Mouse (Mus musculus) forebrain, postnatal 0 days (tissue): ENCODE data around the gene Znhit6. TPM values are rescaled to one million over a fixed set of nuclear protein-coding genes. Genes with fewer than 3 reads are reported as not detected.

Source experiments
- ATAC-seq: fragments of 200-750 bp; cut with Nextera tagmentation; 2 replicates; pipeline ENCODE4 v1.8.0; 2017; ENCODE audit warnings: mild to moderate bottlenecking, moderate library complexity
- DNase-seq: peaks from one replicate; pipeline ENCODE4 v3.0.0-alpha.2; 2015
- H3K27ac ChIP-seq: fragments of 300-500 bp; sonication (generic); 2 replicates; pipeline ENCODE4 v1.5.1; 2014; ENCODE audit warnings: low read depth, mild to moderate bottlenecking, antibody characterized with exemption, low read length, moderate library complexity, mixed read lengths
- H3K27me3 ChIP-seq: fragments of 300-500 bp; sonication (generic); 2 replicates; pipeline ENCODE4 v1.6.1; 2014; ENCODE audit warnings: mild to moderate bottlenecking, low read length, mixed read lengths; ENCODE audit not compliant: insufficient read depth
- H3K36me3 ChIP-seq: fragments of 300-500 bp; sonication (generic); 2 replicates; pipeline ENCODE4 v1.6.1; 2014; ENCODE audit warnings: mild to moderate bottlenecking, moderate library complexity; ENCODE audit not compliant: insufficient read depth
- H3K4me1 ChIP-seq: fragments of 300-500 bp; sonication (generic); 2 replicates; pipeline ENCODE4 v1.6.1; 2014; ENCODE audit warnings: antibody characterized with exemption; ENCODE audit not compliant: insufficient read depth
- H3K4me2 ChIP-seq: fragments of 300-500 bp; sonication (generic); 2 replicates; pipeline ENCODE4 v1.6.1; 2014; ENCODE audit warnings: low read depth, mild to moderate bottlenecking, moderate library complexity
- H3K4me3 ChIP-seq: fragments of 300-500 bp; sonication (generic); 2 replicates; pipeline ENCODE4 v1.5.1; 2014; ENCODE audit warnings: low read depth, low read length, mixed read lengths
- H3K9ac ChIP-seq: fragments of 300-500 bp; sonication (generic); 2 replicates; pipeline ENCODE4 v1.6.1; 2014; ENCODE audit warnings: mild to moderate bottlenecking
- H3K9me3 ChIP-seq: fragments of 300-500 bp; sonication (generic); 2 replicates; pipeline ENCODE4 v1.6.1; 2016; ENCODE audit warnings: low read length
- CTCF ChIP-seq: sonication (generic); IDR thresholded peaks from 2 replicates; pipeline ENCODE4 v1.5.1; 2016; ENCODE audit warnings: antibody characterized with exemption, control low read depth, low read depth
- WGBS: fragments of 180-500 bp; shearing (Covaris S2); extraction: QIAGEN DNeasy Blood & Tissue Kit; methylation state at CpG from one replicate; pipeline ENCODE4 v1.1.7; 2014; 5-methylcytosine and 5-hydroxymethylcytosine counted together
- polyA plus RNA-seq: library from polyadenylated mRNA; unstranded; fragments of >200 nt; fragmentation: Nextera tagmentation; extraction: Ambion mirVana; gene quantifications from 2 replicates; pipeline ENCODE4 v1.2.1, GENCODE M21; 2015
- total RNA-seq: library from RNA; depleted of rRNA; stranded (reverse); fragments of >200 nt; gene quantifications from 2 replicates; pipeline ENCODE4 v1.2.3, GENCODE M21; 2014

Znhit6 gene
- total and polyA plus RNA-seq, 2 experiments from 2014 or later, result 15.8 to 32.6 TPM

DNA sequence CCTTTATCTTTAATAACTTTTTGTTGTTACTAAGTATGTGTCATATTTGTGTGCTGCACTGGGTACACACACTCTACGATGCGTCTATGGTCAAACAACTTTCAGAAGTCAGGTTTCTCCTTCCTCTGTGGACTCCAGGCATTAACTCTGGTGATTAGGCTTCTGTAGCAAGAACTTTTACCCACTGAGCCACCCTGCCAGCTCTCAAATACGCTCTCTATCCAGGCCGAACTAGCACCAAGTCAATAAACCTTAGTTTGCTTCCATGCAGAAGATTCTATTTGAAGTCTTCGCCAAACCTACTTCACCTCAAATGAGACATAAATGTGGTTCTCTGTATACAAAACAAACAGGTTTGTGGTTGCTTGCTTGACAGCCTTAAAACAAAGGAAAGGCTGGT, 16.3 kb upstream of the Znhit6 start:
- TF ChIP-seq CTCF, result no peak
- Histone ChIP-seq H3K4me3 (no peak overlapping the region), H3K36me3 (no peaks in the 10 kb centered on the region), H3K4me2 (no peak overlapping the region), H3K4me1 (no peaks in the 10 kb centered on the region), H3K27ac (no peak overlapping the region), H3K27me3 (no peaks in the 10 kb centered on the region), H3K9me3 (no peaks in the 10 kb centered on the region), H3K9ac (no peak overlapping the region)
- WGBS, result 94% methylated on average over 5 of the region's 5 CpGs
- ATAC-seq, result no peak
- DNase-seq, result no peak

DNA sequence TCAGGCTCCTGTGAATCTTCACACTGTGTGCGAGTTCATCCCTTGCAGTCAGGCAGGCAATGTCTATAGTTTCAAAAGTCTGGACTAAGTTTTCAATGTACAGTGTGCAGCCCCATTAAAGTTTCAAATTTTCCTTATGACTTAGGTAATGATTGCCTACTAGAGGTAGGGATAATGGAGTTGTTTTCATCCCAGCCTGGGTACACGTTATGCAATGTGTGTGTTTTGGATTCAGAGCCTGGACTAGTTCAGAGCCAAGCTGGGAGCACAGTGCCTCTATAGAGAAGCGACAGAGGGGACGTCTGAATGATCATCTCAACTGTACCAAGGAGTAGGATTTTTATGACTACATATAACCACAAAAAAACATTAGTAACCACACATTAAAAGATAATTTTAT, 15.9 kb upstream of the Znhit6 start:
- no peak for TF ChIP-seq CTCF
- no peak overlapping the region for H3K9ac ChIP-seq
- WGBS, result 84% methylated on average over 4 of the region's 4 CpGs
- no peak overlapping the region for H3K27ac ChIP-seq
- no peak overlapping the region for H3K4me2 ChIP-seq
- no peak for DNase-seq
- no peaks in the 10 kb centered on the region for H3K9me3 ChIP-seq
- H3K36me3 ChIP-seq, result no peaks in the 10 kb centered on the region
- H3K4me3 ChIP-seq, result no peak overlapping the region
- no peaks in the 10 kb centered on the region for H3K4me1 ChIP-seq
- H3K27me3 ChIP-seq, result no peaks in the 10 kb centered on the region
- no peak for ATAC-seq

DNA sequence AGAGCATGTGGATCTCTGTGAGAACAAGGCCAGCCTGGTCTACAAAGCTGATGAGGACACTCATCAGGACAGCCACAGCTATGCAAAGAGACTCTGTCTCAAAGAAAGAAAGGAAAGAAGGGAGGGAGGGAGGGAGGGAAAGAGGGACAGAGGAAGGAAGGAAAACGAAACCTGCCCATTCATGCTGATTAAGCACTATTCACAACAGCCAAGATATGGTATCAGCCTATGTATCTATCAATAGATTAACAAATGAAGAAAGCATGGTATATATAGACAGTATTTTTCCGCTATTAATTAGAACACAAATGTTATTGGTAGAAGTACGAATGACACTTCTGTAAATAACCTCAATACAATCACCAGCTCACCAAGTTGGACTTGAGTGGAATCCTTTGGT, 1.5 kb upstream of the Znhit6 start:
- H3K4me1 ChIP-seq, result peaks cover 9% of the 10 kb centered on the region
- no peak overlapping the region for H3K4me2 ChIP-seq
- ATAC-seq (no peak), DNase-seq (no peak)
- H3K27ac ChIP-seq, result no peak overlapping the region
- H3K4me3 ChIP-seq, result no peak overlapping the region
- 89% methylated on average over 3 of the region's 3 CpGs for WGBS
- no peaks in the 10 kb centered on the region for H3K9me3 ChIP-seq
- peaks cover 11% of the 10 kb centered on the region for H3K36me3 ChIP-seq
- no peak for TF ChIP-seq CTCF
- H3K9ac ChIP-seq, result no peak overlapping the region
- no peaks in the 10 kb centered on the region for H3K27me3 ChIP-seq

DNA sequence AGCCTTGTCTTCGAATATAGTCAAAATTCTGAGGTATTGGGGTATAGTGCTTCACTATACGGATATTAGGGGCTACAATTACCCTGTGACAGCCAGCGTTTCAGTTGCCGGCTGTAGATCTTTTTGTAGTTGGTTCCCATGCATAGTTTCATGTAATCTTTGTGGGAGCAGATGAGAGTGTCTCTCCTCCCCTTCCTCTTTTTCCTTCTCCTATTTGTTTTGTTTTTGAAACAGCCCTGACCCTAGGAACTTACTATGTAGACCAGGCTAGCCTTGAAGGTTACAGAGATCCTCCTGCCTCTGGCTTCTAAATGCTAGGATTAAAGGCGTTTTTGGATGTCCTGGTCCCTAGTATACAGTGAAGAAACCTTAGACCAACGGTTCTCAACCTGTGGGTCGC, 665 bp upstream of the Znhit6 start:
- Histone ChIP-seq H3K4me1 (peaks cover 9% of the 10 kb centered on the region), H3K4me3 (no peak overlapping the region), H3K36me3 (peaks cover 11% of the 10 kb centered on the region), H3K27me3 (no peaks in the 10 kb centered on the region), H3K9ac (no peak overlapping the region), H3K4me2 (no peak overlapping the region; the same call in 1 of the 2 replicates), H3K27ac (no peak overlapping the region), H3K9me3 (no peaks in the 10 kb centered on the region)
- no peak for DNase-seq
- no peak for ATAC-seq
- no peak for TF ChIP-seq CTCF
- WGBS, result 89% methylated on average over 7 of the region's 7 CpGs

DNA sequence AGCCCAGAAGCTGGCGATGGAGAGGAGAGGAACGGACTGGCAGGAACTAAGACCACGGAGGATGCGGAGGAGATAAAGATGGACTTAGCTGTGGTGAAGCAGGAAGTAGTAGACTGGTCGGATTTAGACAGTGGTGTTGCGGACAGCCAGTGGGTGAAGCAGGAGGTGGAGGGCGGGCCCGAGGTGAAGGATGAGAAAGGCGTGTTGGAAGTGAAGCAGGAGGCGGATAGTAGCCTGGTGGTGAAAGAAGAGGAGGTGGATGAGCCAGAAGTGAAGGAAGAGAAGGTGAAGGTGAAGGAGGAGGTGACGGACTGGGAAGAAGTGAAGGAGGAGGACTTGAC, 447 bp downstream of the Znhit6 start:
- peak overlapping the region; percentile 82 for H3K4me2 ChIP-seq
- H3K27ac ChIP-seq, result peak overlapping the region; percentile 68
- ATAC-seq (no peak), DNase-seq (no peak)
- peaks cover 9% of the 10 kb centered on the region for H3K4me1 ChIP-seq
- under 1% methylated on average over 11 of the region's 11 CpGs for WGBS
- peak overlapping the region; percentile 65 for H3K4me3 ChIP-seq
- TF ChIP-seq CTCF, result no peak
- no peaks in the 10 kb centered on the region for H3K27me3 ChIP-seq
- no peaks in the 10 kb centered on the region for H3K9me3 ChIP-seq
- H3K9ac ChIP-seq, result peak overlapping the region; percentile 71
- peaks cover 11% of the 10 kb centered on the region for H3K36me3 ChIP-seq

DNA sequence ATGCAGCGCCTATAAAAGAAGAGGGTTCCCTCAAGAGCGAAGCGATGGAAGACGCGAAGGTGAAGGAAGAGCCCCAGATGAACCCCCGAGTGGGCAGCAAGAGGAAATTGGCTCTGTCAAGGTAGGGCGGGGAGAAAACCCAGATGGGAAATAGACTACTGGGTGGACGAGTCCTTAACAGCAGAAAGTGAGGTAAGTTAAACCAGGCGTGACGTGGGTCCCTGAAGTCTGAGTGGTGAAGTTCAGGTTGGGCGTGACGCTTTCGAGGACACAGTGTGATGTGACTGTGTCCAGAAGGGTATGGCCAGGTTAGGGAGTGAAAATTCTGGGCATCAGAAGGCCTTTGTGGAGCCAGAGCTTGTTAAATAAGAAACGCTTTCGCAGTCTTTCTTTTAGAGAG, 871 bp downstream of the Znhit6 start:
- Histone ChIP-seq H3K4me2 (peak overlapping the region; percentile 82), H3K4me1 (peaks cover 9% of the 10 kb centered on the region), H3K9ac (peak overlapping the region; percentile 71), H3K4me3 (peak overlapping the region; percentile 65), H3K9me3 (no peaks in the 10 kb centered on the region), H3K27ac (0 out of 2 replicates have a peak overlapping the region, but pooled peaks have one; percentile 68), H3K36me3 (peaks cover 11% of the 10 kb centered on the region), H3K27me3 (no peaks in the 10 kb centered on the region)
- DNase-seq (peak; percentile 7), ATAC-seq (no peak)
- TF ChIP-seq CTCF, result no peak
- WGBS, result 32% methylated on average over 15 of the region's 15 CpGs

DNA sequence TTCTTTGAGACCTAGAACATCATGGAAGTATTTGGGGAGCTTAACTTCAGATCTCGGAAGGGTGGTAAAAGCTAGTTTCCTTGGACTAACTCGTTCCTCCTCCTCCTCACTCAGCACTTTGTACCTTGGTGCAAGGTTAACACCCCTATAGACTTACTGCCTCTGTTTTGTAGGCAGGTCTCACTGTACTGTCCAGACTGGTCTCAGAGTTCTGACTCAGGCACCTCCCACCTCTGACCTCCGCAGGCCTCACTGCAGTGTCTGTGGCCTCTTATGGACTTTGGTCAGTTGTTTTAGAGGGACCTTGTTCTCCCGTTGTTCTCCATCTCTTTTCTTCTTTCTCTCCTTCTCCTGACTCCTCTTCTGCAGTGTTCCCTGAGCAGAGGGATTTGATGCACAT, 7.0 kb downstream of the Znhit6 start:
- H3K27ac ChIP-seq, result no peak overlapping the region
- WGBS, result 88% methylated on average over 4 of the region's 4 CpGs
- no peaks in the 10 kb centered on the region for H3K27me3 ChIP-seq
- no peak overlapping the region for H3K9ac ChIP-seq
- H3K36me3 ChIP-seq, result peaks cover 45% of the 10 kb centered on the region
- H3K4me1 ChIP-seq, result no peaks in the 10 kb centered on the region
- H3K9me3 ChIP-seq, result no peaks in the 10 kb centered on the region
- ATAC-seq (no peak), DNase-seq (no peak)
- H3K4me3 ChIP-seq, result no peak overlapping the region
- no peak overlapping the region for H3K4me2 ChIP-seq
- TF ChIP-seq CTCF, result no peak
